Mouse (Mus musculus): ENCODE data around the gene Maff. TPM values are rescaled to one million over a fixed set of nuclear protein-coding genes. Genes with fewer than 3 reads are reported as not detected.

The Maff gene
- total RNA-seq (2023), result 10 to 100 TPM; 12.0 to 15.1 TPM

DNA sequence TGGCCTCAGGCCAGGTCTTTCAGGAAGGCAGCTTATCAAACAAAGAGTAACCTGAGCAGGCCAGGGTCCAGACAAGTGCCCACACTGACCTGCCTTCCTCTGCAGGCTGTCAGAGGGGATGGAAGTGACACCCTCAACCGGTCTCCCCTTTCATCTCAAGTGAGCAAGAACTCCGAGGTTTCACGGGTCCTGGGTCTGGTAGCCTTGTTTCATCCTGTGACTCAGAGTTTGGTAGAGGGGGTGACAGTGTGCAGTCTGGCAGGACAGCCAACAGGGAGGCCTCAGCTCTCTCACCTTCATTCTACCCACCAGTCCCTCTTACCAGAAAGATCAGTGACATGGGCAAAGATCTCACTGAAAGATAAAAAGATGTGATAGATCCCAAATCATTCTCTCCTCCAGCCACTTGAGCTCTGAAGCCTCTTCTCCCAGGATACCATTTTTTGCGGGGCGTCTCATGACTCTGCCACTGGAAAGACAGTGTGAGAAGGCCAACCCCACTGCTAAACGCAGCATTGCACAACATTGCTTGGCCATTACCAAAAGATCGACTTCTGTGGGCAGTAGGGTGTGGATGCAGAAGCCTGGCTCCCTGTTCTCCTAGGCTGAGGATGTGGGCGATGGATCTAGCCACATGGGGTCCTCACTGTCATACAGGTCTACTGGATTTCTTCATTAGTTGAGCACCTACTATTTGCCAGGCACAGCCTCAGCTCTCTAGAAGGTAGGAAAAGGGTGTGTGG is at the start of gene Maff:
Gene Maff, plus strand, starts transcription at position 571 of the 743 bp plus-strand sequence.

DNA sequence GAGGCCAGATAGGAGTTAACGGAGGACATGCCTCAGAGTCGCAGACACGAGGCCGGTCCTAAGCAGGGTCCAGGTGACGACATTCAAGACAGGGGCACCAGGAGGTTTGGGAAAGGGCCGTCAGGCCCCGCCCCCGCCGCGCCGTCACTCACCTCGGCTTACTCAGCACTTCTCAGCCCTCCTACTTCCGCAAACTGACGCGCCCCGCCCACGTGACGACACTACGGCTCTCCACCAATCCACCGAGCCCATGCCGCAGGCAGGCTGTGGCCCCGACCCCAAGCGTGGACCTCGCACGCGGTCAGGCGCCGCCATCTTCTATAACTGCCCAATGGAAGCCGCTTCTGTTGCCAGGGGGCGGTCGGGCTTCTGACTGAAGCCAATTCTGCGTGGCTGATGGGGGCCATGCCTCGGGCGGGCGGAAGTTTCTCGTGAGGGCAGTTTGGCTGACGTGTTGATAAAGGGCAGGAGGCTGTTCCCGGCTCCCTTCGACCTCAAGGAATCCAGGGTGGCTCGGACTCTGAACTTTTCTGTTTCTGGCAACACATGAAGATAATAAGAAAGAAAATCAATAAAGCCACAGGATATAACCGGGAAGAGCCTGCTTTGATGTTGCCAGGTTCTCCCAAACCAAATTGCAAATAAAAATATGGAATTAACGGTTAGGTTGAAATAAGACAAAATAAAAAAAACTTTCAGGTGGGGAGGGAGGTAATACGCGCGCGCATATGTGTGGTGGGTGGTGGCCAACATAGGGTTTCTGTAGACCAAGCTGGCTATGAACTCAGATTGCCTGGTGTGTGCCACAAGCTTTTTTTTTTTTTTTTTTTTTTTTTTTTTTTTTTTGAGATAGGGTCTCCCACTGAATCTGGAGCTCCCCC is 18.1 kb upstream of the Maff start, which contains the start of gene Pla2g6:
Gene Pla2g6, minus strand, starts transcription at position 333 of the 881 bp plus-strand sequence.

DNA sequence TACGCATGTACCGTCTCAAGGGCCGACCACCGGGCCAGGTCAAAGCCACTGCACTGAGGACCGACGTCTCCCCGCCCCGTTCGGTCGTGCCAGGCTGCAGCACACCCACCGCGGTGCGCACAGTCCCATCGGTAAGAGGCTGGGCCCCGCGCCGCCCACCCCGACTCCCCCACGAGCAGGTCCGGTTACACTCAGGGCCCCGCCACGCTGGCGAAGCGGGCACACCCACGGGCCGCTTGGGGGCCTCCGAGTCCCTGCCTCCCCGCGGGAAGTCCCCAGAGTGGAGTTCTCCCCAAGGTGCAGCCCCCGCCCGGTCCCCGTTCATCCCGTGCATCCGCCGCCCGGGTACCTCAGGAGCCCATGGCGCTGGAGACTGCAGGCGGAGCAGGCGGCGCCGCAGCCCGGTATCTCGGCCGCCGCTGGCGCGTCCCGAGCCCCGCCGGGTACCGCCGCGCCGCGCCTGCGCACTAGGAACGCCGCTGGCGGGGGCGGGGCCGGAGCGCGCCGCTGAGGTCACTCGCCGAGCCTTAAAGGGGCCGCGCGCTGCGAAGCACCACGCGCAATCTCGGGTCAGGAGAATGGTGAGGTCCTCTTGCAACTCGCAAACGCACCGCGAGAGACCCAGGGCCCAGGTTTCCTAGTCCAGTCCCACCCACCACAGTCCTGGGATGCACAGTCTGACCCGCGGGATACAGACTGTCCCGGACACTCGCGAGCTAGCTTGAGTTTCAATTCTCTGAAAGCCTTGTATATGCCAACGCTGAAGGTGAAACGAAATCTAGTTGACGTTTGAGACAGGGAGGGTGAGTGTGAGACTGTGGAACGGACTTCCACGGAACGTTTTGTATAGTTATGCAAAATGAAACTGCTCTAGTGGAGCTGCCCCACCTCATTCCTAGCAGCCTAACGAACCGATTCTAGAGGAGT is 56.7 kb downstream of the Maff start, which contains the start of gene Tmem184b:
Gene Tmem184b, minus strand, starts transcription at position 734 of the 927 bp plus-strand sequence.

Other genes with a start within 250 kb of the Maff start
- gene Micall1, start 237.7 kb upstream of the Maff start, total RNA-seq (2023), result 10 to 100 TPM; 13.8 to 14.1 TPM
- gene Polr2f, start 205.6 kb upstream of the Maff start, total RNA-seq (2023), result 10 to 100 TPM; 23.0 to 24.9 TPM
- gene 1700088E04Rik, start 205.4 kb upstream of the Maff start, total RNA-seq (2023), result not detected
- gene Sox10, start 181.4 kb upstream of the Maff start, total RNA-seq (2023), result not detected
- 1 to 10 TPM; 5.8 to 7.4 TPM for gene Pick1, start 117.4 kb upstream of the Maff start, total RNA-seq (2023)
- under 1 TPM; 0.16 to 0.18 TPM for gene Gm49486, start 117.2 kb upstream of the Maff start, total RNA-seq (2023)
- gene Slc16a8, start 91.9 kb upstream of the Maff start, total RNA-seq (2023), result not detected
- not detected for gene Baiap2l2, start 61.1 kb upstream of the Maff start, total RNA-seq (2023)
- 1 to 10 TPM; 5.4 to 8.4 TPM for gene Pla2g6, start 18.2 kb upstream of the Maff start, total RNA-seq (2023)
- 10 to 100 TPM; 68.6 to 77.2 TPM for gene Tmem184b, start 56.9 kb downstream of the Maff start, total RNA-seq (2023)
- gene Csnk1e, start 108.9 kb downstream of the Maff start, total RNA-seq (2023), result 100 to 1,000 TPM; 101 to 115 TPM
- gene Kcnj4, start 158.6 kb downstream of the Maff start, total RNA-seq (2023), result not detected
- gene Kdelr3, start 169.8 kb downstream of the Maff start, total RNA-seq (2023), result not detected
- 100 to 1,000 TPM; 173 to 204 TPM for gene Ddx17, start 200.1 kb downstream of the Maff start, total RNA-seq (2023)

Measured in neutrophil, adult 59 days (primary cell).